Mouse (Mus musculus) left cerebral cortex, postnatal 14 days (tissue): ENCODE data around the gene Dock2. TPM values are rescaled to one million over a fixed set of nuclear protein-coding genes. Genes with fewer than 3 reads are reported as not detected.

Experiments used
- DNase-seq, 2 experiments: peaks; one replicate each; pipeline ENCODE4 v3.0.0; 2021 to 2022; ENCODE audit warnings: low spot score in 2 of 2, mixed read lengths in 1 of 2
- intact Hi-C: fragments of 180-260 bp; cut with DNase I; formaldehyde crosslinking; loops from one replicate; pipeline ENCODE4 v1.15.1; 2025
- total RNA-seq, 2 experiments: library from RNA; stranded (reverse); gene quantifications; 2 replicates each; pipeline ENCODE4 v1.2.3; 2021

The Dock2 gene
- total RNA-seq, 2 experiments from 2014 or later = 3.1 to 3.4 TPM

GRCm38 (mm10) chr11:34389261-34390116 is 394.2 kb downstream of the Dock2 start:
- DNase-seq = no peak
- intact Hi-C loops = no loop called here

GRCm38 (mm10) chr11:34385001-34385688 is 398.5 kb downstream of the Dock2 start:
- no peak for DNase-seq
- intact Hi-C loops = no loop called here

- DNase-seq = no peak
- intact Hi-C loops = no loop called here
Measured at GRCm38 (mm10) chr11:34384178-34384577, 399.5 kb downstream of the Dock2 start.

GRCm38 (mm10) chr11:34383501-34383900 is 400.2 kb downstream of the Dock2 start:
- intact Hi-C loops = no loop called here
- no peak for DNase-seq

- intact Hi-C loops = no loop called here
- no peak for DNase-seq
Measured at GRCm38 (mm10) chr11:34377649-34378048, 406.0 kb downstream of the Dock2 start.

GRCm38 (mm10) chr11:34375557-34375956 is 408.1 kb downstream of the Dock2 start:
- no peak for DNase-seq
- intact Hi-C loops = no loop called here

- intact Hi-C loops = no loop called here
- DNase-seq = no peak
Measured at GRCm38 (mm10) chr11:34372224-34372623, 411.5 kb downstream of the Dock2 start.

GRCm38 (mm10) chr11:34356109-34356508 is 427.6 kb downstream of the Dock2 start:
- peak; percentile 11 to 43 for DNase-seq
- intact Hi-C loops = no loop called here

- DNase-seq = no peak
- intact Hi-C loops = no loop called here
Measured at GRCm38 (mm10) chr11:34355406-34355805, 428.3 kb downstream of the Dock2 start.

- intact Hi-C loops = no loop called here
Measured at GRCm38 (mm10) chr11:34349453-34350056, 434.1 kb downstream of the Dock2 start.

GRCm38 (mm10) chr11:34348287-34348918 is 435.3 kb downstream of the Dock2 start:
- peak; percentile 75 to 86 for DNase-seq
- intact Hi-C loops = no loop called here

More at GRCm38 (mm10) chr11:34349453-34350056, 434.1 kb downstream of the Dock2 start:
- DNase-seq = no peak

- no peak for DNase-seq
- intact Hi-C loops = no loop called here
Measured at GRCm38 (mm10) chr11:34344310-34344709, 439.4 kb downstream of the Dock2 start.

- intact Hi-C loops = no loop called here
Measured at GRCm38 (mm10) chr11:34343742-34344307, 439.9 kb downstream of the Dock2 start.

GRCm38 (mm10) chr11:34339693-34340092 is 444.0 kb downstream of the Dock2 start:
- intact Hi-C loops = no loop called here
- no peak for DNase-seq

More at GRCm38 (mm10) chr11:34343742-34344307, 439.9 kb downstream of the Dock2 start:
- no peak for DNase-seq

- no peak for DNase-seq
- intact Hi-C loops = no loop called here
Measured at GRCm38 (mm10) chr11:34337907-34338306, 445.8 kb downstream of the Dock2 start.

- no peak for DNase-seq
- intact Hi-C loops = no loop called here
Measured at GRCm38 (mm10) chr11:34332344-34333031, 451.2 kb downstream of the Dock2 start.

GRCm38 (mm10) chr11:34323664-34324063 is 460.0 kb downstream of the Dock2 start:
- intact Hi-C loops = no loop called here
- DNase-seq = no peak

- DNase-seq = no peak
- intact Hi-C loops = loop anchor here (10.0 kb wide), 1 partner anchor 496 kb away; no protein-coding TSS in a partner anchor
Measured at GRCm38 (mm10) chr11:34319282-34319681, 464.4 kb downstream of the Dock2 start.

- intact Hi-C loops = loop anchor here (10.0 kb wide), 1 partner anchor 498 kb away; no protein-coding TSS in a partner anchor
- peak; percentile 27 to 54 for DNase-seq
Measured at GRCm38 (mm10) chr11:34317001-34317400, 466.7 kb downstream of the Dock2 start.
